Mouse (Mus musculus) limb, embryonic 14.5 days (tissue): ENCODE measurements around the gene Capn12. TPM values are rescaled to one million over a fixed set of nuclear protein-coding genes. Genes with fewer than 3 reads are reported as not detected.

Source experiments
- ATAC-seq: fragments of 200-750 bp; cut with Nextera tagmentation; 2 replicates; pipeline ENCODE4 v1.8.0; 2017; ENCODE audit warnings: low read depth, moderate number of reproducible peaks, moderate TSS enrichment; ENCODE audit not compliant: low FRiP score
- DNase-seq: peaks from one replicate; pipeline ENCODE4 v3.0.0-alpha.2; 2015; ENCODE audit warnings: low spot score
- H3K27ac ChIP-seq: fragments of 300-500 bp; sonication (generic); replicated peaks from 2 replicates; pipeline ENCODE4 v1.5.1; 2014; ENCODE audit warnings: low read depth, mild to moderate bottlenecking, low read length, moderate library complexity, mixed read lengths
- H3K27me3 ChIP-seq: fragments of 300-500 bp; sonication (generic); 2 replicates; pipeline ENCODE4 v1.6.1; 2014; ENCODE audit warnings: low read length, mixed read lengths; ENCODE audit not compliant: control insufficient read depth, insufficient read depth
- H3K36me3 ChIP-seq: fragments of 300-500 bp; sonication (generic); 2 replicates; pipeline ENCODE4 v1.6.1; 2014; ENCODE audit warnings: mild to moderate bottlenecking, low read length, moderate library complexity, mixed read lengths; ENCODE audit not compliant: control insufficient read depth, insufficient read depth
- H3K4me1 ChIP-seq: fragments of 300-500 bp; sonication (generic); 2 replicates; pipeline ENCODE4 v1.6.1; 2014; ENCODE audit warnings: antibody characterized with exemption, low read length, mixed read lengths; ENCODE audit not compliant: control insufficient read depth, insufficient read depth
- H3K4me2 ChIP-seq: fragments of 300-500 bp; sonication (generic); replicated peaks from 2 replicates; pipeline ENCODE4 v1.6.1; 2014; ENCODE audit warnings: low read depth, mild to moderate bottlenecking, low read length, moderate library complexity; ENCODE audit not compliant: severe bottlenecking
- H3K4me3 ChIP-seq: fragments of 300-500 bp; sonication (generic); replicated peaks from 2 replicates; pipeline ENCODE4 v1.5.1; 2014; ENCODE audit warnings: low read length
- H3K9ac ChIP-seq: fragments of 300-500 bp; sonication (generic); 2 replicates; pipeline ENCODE4 v1.6.1; 2014; ENCODE audit warnings: mild to moderate bottlenecking, low read depth, low read length, moderate library complexity; ENCODE audit not compliant: severe bottlenecking
- H3K9me3 ChIP-seq: fragments of 300-500 bp; sonication (generic); 2 replicates; pipeline ENCODE4 v1.6.1; 2016; ENCODE audit warnings: low read length; ENCODE audit not compliant: control insufficient read depth
- POLR2A ChIP-seq: fragments of 200-500 bp; IDR thresholded peaks from 2 replicates; pipeline ENCODE4 v1.8.0; 2012; ENCODE audit warnings: inconsistent platforms, mild to moderate bottlenecking, moderate library complexity, borderline replicate concordance; ENCODE audit not compliant: insufficient read depth, insufficient read length; ENCODE audit errors: extremely low read depth
- whole genome bisulfite sequencing: fragments of 180-500 bp; shearing (Covaris S2); extraction: QIAGEN DNeasy Blood & Tissue Kit; methylation state at CpG from one replicate; pipeline ENCODE4 v1.1.7; 2014; 5-methylcytosine and 5-hydroxymethylcytosine counted together
- polyA plus RNA-seq, 2 experiments: library from polyadenylated mRNA; depleted of rRNA in 1 of 2; stranded (reverse) in 1 of 2; unstranded in 1 of 2; fragments of >200 nt; fragmentation: Nextera tagmentation in 1 of 2; extraction: Ambion mirVana in 1 of 2; gene quantifications; 2 replicates each; pipeline versions ENCODE4 v1.2.1 to v1.2.3; 2012 to 2014

Capn12 gene
- polyA plus RNA-seq, 2 experiments = 0.25 to 0.58 TPM

- no peak for TF ChIP-seq POLR2A
- peaks cover 13% of the 10 kb centered on the region; the same call in 1 of the 2 replicates for H3K36me3 ChIP-seq
- H3K27ac ChIP-seq = peak overlapping the region; percentile 48; the same call in 1 of the 2 replicates
- no peak overlapping the region for H3K9ac ChIP-seq
- no peak overlapping the region for H3K4me2 ChIP-seq
- no peaks in the 10 kb centered on the region for H3K27me3 ChIP-seq
- no peak for DNase-seq
- peaks cover 56% of the 10 kb centered on the region for H3K4me1 ChIP-seq
- H3K9me3 ChIP-seq = no peaks in the 10 kb centered on the region
- WGBS = 73% methylated on average over 4 of the region's 4 CpGs
- H3K4me3 ChIP-seq = no peak overlapping the region
- ATAC-seq = no peak
These were observed 59.9 kb downstream of the Capn12 start for GRCm38 (mm10) chr7:28941129-28941528.

DNA sequence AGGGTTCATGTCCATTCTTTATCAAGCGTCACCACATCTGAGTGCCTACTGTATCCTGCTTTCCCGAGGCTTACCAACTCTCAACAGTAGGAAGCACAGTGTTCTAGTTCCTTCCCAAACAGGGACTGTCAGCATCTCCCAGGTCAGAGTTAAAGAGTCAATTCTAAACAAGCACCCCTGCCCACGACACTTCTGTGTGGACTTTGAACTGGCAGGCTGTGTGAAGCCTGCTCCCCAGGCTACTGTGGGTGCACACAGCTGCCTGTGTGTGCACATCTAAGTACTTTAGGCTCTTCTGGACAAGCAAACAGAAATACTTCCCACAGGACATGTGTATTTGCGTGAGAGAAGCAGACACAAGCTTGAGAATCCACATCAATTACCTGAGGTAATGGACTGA lies 60.3 kb downstream of the Capn12 start:
- Histone ChIP-seq H3K9me3 (no peaks in the 10 kb centered on the region), H3K4me2 (no peak overlapping the region), H3K9ac (no peak overlapping the region), H3K27me3 (no peaks in the 10 kb centered on the region), H3K27ac (peak overlapping the region; percentile 55; the same call in 1 of the 2 replicates), H3K4me1 (peaks cover 60% of the 10 kb centered on the region), H3K4me3 (no peak overlapping the region), H3K36me3 (peaks cover 12% of the 10 kb centered on the region; the same call in 1 of the 2 replicates)
- no peak for ATAC-seq
- TF ChIP-seq POLR2A = no peak
- no peak for DNase-seq
- 69% methylated on average over 4 of the region's 4 CpGs for WGBS

Other genes starting within 250 kb of the Capn12 start
- gene Fbxo27, start 188.6 kb upstream of the Capn12 start, polyA plus RNA-seq (2012; rRNA removed) = 19.5 and 24.0 TPM in 2 replicates
- gene Fbxo27, start 188.6 kb upstream of the Capn12 start, polyA plus RNA-seq (2014; fragmentation: Nextera tagmentation; extraction: Ambion mirVana) = 7.4 and 9.0 TPM in 2 replicates
- gene Fbxo17, start 164.6 kb upstream of the Capn12 start, polyA plus RNA-seq (2012; rRNA removed) = 34.8 and 43.3 TPM in 2 replicates
- gene Fbxo17, start 164.6 kb upstream of the Capn12 start, polyA plus RNA-seq (2014; fragmentation: Nextera tagmentation; extraction: Ambion mirVana) = 25.6 and 29.0 TPM in 2 replicates
- 82.6 and 92.6 TPM in 2 replicates for gene Mrps12, start 139.6 kb upstream of the Capn12 start, polyA plus RNA-seq (2012; rRNA removed)
- gene Mrps12, start 139.6 kb upstream of the Capn12 start, polyA plus RNA-seq (2014; fragmentation: Nextera tagmentation; extraction: Ambion mirVana) = 134 and 135 TPM in 2 replicates
- gene Sars2, start 139.4 kb upstream of the Capn12 start, polyA plus RNA-seq (2012; rRNA removed) = 32.6 and 38.1 TPM in 2 replicates
- 22.0 and 22.3 TPM in 2 replicates for gene Sars2, start 139.4 kb upstream of the Capn12 start, polyA plus RNA-seq (2014; fragmentation: Nextera tagmentation; extraction: Ambion mirVana)
- gene Ccer2, start 125.2 kb upstream of the Capn12 start, polyA plus RNA-seq (2012; rRNA removed) = 0.06 and 0.24 TPM in 2 replicates
- gene Ccer2, start 125.2 kb upstream of the Capn12 start, polyA plus RNA-seq (2014; fragmentation: Nextera tagmentation; extraction: Ambion mirVana) = 0.54 TPM in 1 of 2 replicates, not detected in the other
- gene Sirt2, start 114.7 kb upstream of the Capn12 start, polyA plus RNA-seq (2012; rRNA removed) = 107 and 113 TPM in 2 replicates
- gene Sirt2, start 114.7 kb upstream of the Capn12 start, polyA plus RNA-seq (2014; fragmentation: Nextera tagmentation; extraction: Ambion mirVana) = 73.7 and 89.3 TPM in 2 replicates
- gene Nfkbib, start 113.9 kb upstream of the Capn12 start, polyA plus RNA-seq (2012; rRNA removed) = 27.4 and 31.0 TPM in 2 replicates
- gene Nfkbib, start 113.9 kb upstream of the Capn12 start, polyA plus RNA-seq (2014; fragmentation: Nextera tagmentation; extraction: Ambion mirVana) = 37.4 and 41.9 TPM in 2 replicates
- 2.3 and 2.5 TPM in 2 replicates for gene Rinl, start 92.5 kb upstream of the Capn12 start, polyA plus RNA-seq (2012; rRNA removed)
- 2.6 and 2.8 TPM in 2 replicates for gene Rinl, start 92.5 kb upstream of the Capn12 start, polyA plus RNA-seq (2014; fragmentation: Nextera tagmentation; extraction: Ambion mirVana)
- gene Hnrnpl, start 72.9 kb upstream of the Capn12 start, polyA plus RNA-seq (2012; rRNA removed) = 525 and 571 TPM in 2 replicates
- 208 and 225 TPM in 2 replicates for gene Hnrnpl, start 72.9 kb upstream of the Capn12 start, polyA plus RNA-seq (2014; fragmentation: Nextera tagmentation; extraction: Ambion mirVana)
- 165 and 172 TPM in 2 replicates for gene Ech1, start 56.2 kb upstream of the Capn12 start, polyA plus RNA-seq (2012; rRNA removed)
- gene Ech1, start 56.2 kb upstream of the Capn12 start, polyA plus RNA-seq (2014; fragmentation: Nextera tagmentation; extraction: Ambion mirVana) = 176 and 200 TPM in 2 replicates
- 17.9 and 18.0 TPM in 2 replicates for gene Lgals4, start 47.6 kb upstream of the Capn12 start, polyA plus RNA-seq (2012; rRNA removed)
- 5.9 and 7.0 TPM in 2 replicates for gene Lgals4, start 47.6 kb upstream of the Capn12 start, polyA plus RNA-seq (2014; fragmentation: Nextera tagmentation; extraction: Ambion mirVana)
- gene Lgals7, start 17.6 kb upstream of the Capn12 start, polyA plus RNA-seq (2012; rRNA removed) = 198 and 208 TPM in 2 replicates
- 37.9 and 48.4 TPM in 2 replicates for gene Lgals7, start 17.6 kb upstream of the Capn12 start, polyA plus RNA-seq (2014; fragmentation: Nextera tagmentation; extraction: Ambion mirVana)
- gene Actn4, start 80.9 kb downstream of the Capn12 start, polyA plus RNA-seq (2012; rRNA removed) = 268 and 299 TPM in 2 replicates
- gene Actn4, start 80.9 kb downstream of the Capn12 start, polyA plus RNA-seq (2014; fragmentation: Nextera tagmentation; extraction: Ambion mirVana) = 295 and 304 TPM in 2 replicates
- 473 and 518 TPM in 2 replicates for gene Eif3k, start 100.4 kb downstream of the Capn12 start, polyA plus RNA-seq (2012; rRNA removed)
- gene Eif3k, start 100.4 kb downstream of the Capn12 start, polyA plus RNA-seq (2014; fragmentation: Nextera tagmentation; extraction: Ambion mirVana) = 450 TPM in 2 replicates
- 9.3 and 9.5 TPM in 2 replicates for gene Map4k1, start 100.6 kb downstream of the Capn12 start, polyA plus RNA-seq (2012; rRNA removed)
- gene Map4k1, start 100.6 kb downstream of the Capn12 start, polyA plus RNA-seq (2014; fragmentation: Nextera tagmentation; extraction: Ambion mirVana) = 6.4 and 7.0 TPM in 2 replicates
- gene Ryr1, start 243.8 kb downstream of the Capn12 start, polyA plus RNA-seq (2012; rRNA removed) = 26.5 and 29.2 TPM in 2 replicates
- gene Ryr1, start 243.8 kb downstream of the Capn12 start, polyA plus RNA-seq (2014; fragmentation: Nextera tagmentation; extraction: Ambion mirVana) = 5.9 and 7.7 TPM in 2 replicates